Mouse (Mus musculus) intestine, postnatal 0 days (tissue): ENCODE measurements around the gene Hoxa7. TPM values are rescaled to one million over a fixed set of nuclear protein-coding genes. Genes with fewer than 3 reads are reported as not detected.

Experiments
- ATAC-seq: fragments of 200-750 bp; cut with Nextera tagmentation; 2 replicates; pipeline ENCODE4 v1.8.0; 2017; ENCODE audit warnings: mild to moderate bottlenecking, moderate TSS enrichment, moderate library complexity
- H3K27ac ChIP-seq: fragments of 300-500 bp; sonication (generic); 2 replicates; pipeline ENCODE4 v1.5.1; 2014; ENCODE audit warnings: mild to moderate bottlenecking, low read depth, low read length, moderate library complexity
- H3K27me3 ChIP-seq: fragments of 300-500 bp; sonication (generic); replicated peaks from 2 replicates; pipeline ENCODE4 v1.6.1; 2014; ENCODE audit warnings: low read length, mixed read lengths; ENCODE audit not compliant: control insufficient read depth, insufficient read depth
- H3K36me3 ChIP-seq: fragments of 300-500 bp; sonication (generic); 2 replicates; pipeline ENCODE4 v1.6.1; 2014; ENCODE audit warnings: mild to moderate bottlenecking, moderate library complexity; ENCODE audit not compliant: control insufficient read depth, insufficient read depth
- H3K4me1 ChIP-seq: fragments of 300-500 bp; sonication (generic); replicated peaks from 2 replicates; pipeline ENCODE4 v1.6.1; 2014; ENCODE audit warnings: antibody characterized with exemption, low read length, mixed read lengths; ENCODE audit not compliant: control insufficient read depth, insufficient read depth
- H3K4me2 ChIP-seq: fragments of 300-500 bp; sonication (generic); replicated peaks from 2 replicates; pipeline ENCODE4 v1.6.1; 2014; ENCODE audit warnings: low read depth, mild to moderate bottlenecking, moderate library complexity
- H3K4me3 ChIP-seq: fragments of 300-500 bp; sonication (generic); 2 replicates; pipeline ENCODE4 v1.5.1; 2014; ENCODE audit warnings: low read depth, low read length
- H3K9ac ChIP-seq: fragments of 300-500 bp; sonication (generic); 2 replicates; pipeline ENCODE4 v1.6.1; 2014; ENCODE audit warnings: mild to moderate bottlenecking, low read depth, low read length
- H3K9me3 ChIP-seq: fragments of 300-500 bp; sonication (generic); 2 replicates; pipeline ENCODE4 v1.6.1; 2016; ENCODE audit warnings: mixed run types; ENCODE audit not compliant: control insufficient read depth
- CTCF ChIP-seq: sonication (generic); IDR thresholded peaks from 2 replicates; pipeline ENCODE4 v1.5.1; 2016; ENCODE audit warnings: low read depth, mild to moderate bottlenecking, control low read depth, antibody characterized with exemption, moderate library complexity
- WGBS: fragments of 180-500 bp; shearing (Covaris S2); extraction: QIAGEN DNeasy Blood & Tissue Kit; methylation state at CpG from one replicate; pipeline ENCODE4 v1.1.7; 2014; 5-methylcytosine and 5-hydroxymethylcytosine counted together
- polyA plus RNA-seq: library from polyadenylated mRNA; unstranded; fragments of >200 nt; fragmentation: Nextera tagmentation; extraction: Ambion mirVana; gene quantifications from 2 replicates; pipeline ENCODE4 v1.2.1, GENCODE M21; 2015

Gene Hoxa7
- polyA plus RNA-seq, 1 experiment from 2014 or later: 6.2 TPM

DNA sequence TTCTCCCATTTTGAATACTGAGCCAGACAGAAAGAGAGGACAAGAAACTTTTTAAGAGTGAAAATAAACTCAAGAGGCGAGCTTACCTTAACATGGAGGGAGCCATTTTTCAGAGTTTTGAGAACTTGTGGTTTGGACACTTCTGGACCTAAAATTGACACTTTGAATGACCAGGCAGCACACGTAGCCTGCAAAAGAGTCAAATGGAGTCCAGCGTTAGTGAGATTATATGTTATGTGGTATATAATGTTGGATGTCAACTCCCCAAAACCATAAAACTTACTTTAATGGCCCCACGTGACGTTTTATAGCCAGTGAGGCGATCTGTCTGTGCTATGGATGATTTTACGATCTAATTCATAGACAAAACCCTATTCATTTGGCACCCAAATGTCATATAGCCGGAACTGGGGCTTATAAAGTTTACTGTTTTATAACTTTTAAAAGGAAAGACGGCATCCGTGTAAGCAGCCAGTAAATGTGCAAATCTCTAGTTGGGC lies 20.9 kb downstream of the Hoxa7 start:
- Histone ChIP-seq H3K9me3 (no peaks in the 10 kb centered on the region), H3K9ac (peak overlapping the region; percentile 35; the same call in 1 of the 2 replicates), H3K4me3 (peak overlapping the region; percentile 29), H3K4me2 (peak overlapping the region; percentile 60), H3K27ac (peak overlapping the region; percentile 61), H3K36me3 (no peaks in the 10 kb centered on the region), H3K4me1 (no peaks in the 10 kb centered on the region), H3K27me3 (peaks cover 24% of the 10 kb centered on the region; the same call in 1 of the 2 replicates)
- peak; percentile 45 for ATAC-seq
- WGBS: 17% methylated on average over 10 of the region's 10 CpGs
- no peak for TF ChIP-seq CTCF

DNA sequence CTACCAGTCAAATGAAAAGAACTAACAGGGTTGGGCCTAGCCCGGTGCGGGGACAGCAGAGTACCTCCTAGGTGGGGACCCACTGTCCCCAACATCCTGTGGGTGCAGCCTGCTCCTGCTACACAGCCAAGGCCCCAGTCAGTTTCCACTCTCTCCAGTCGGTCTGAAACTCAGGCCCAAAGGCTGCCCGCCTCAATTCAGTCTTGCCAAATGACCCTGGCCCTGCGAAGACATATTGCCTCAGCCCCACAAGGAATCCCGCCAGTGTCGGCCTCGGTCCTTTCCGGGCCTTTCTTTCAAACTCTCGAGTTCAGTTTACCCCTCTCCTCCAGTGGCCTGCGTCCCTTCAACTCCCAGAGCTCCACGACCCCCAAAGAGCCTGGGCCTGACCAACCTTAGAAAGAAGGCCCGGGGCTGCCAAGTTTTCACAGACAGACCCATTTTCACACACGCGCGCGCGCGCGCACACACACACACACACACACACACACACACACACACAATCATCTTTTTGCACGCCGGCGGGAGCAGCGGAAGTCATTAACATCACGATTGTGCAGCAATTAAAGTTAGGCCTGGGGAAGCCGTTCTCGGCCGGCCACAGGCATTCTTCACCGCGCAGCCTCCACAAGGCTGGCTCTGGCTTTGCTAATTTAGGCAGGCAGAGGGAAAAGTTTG lies 21.4 kb downstream of the Hoxa7 start:
- Histone ChIP-seq H3K27me3 (peaks cover 18% of the 10 kb centered on the region; the same call in 1 of the 2 replicates), H3K4me1 (no peaks in the 10 kb centered on the region), H3K9ac (peak overlapping the region; percentile 35; the same call in 1 of the 2 replicates), H3K9me3 (no peaks in the 10 kb centered on the region), H3K4me2 (peak overlapping the region; percentile 60), H3K36me3 (no peaks in the 10 kb centered on the region), H3K4me3 (peak overlapping the region; percentile 29), H3K27ac (peak overlapping the region; percentile 61)
- TF ChIP-seq CTCF: no peak
- peak; percentile 55 for ATAC-seq
- WGBS: 16% methylated on average over 30 of the region's 30 CpGs

- no peak overlapping the region for H3K9ac ChIP-seq
These were observed 24.4 kb downstream of the Hoxa7 start for GRCm38 (mm10) chr6:52197271-52197670.

GRCm38 (mm10) chr6:52196811-52197210 lies 24.8 kb downstream of the Hoxa7 start:
- H3K4me3 ChIP-seq: no peak overlapping the region

More at GRCm38 (mm10) chr6:52197271-52197670, 24.4 kb downstream of the Hoxa7 start:
- ATAC-seq: 0 out of 2 replicates have a peak, but pooled peaks have one; percentile 34
- peak; percentile 74 for TF ChIP-seq CTCF
- 0 out of 2 replicates have a peak, but pooled peaks cover under 1% of the 10 kb centered on the region for H3K27me3 ChIP-seq
- H3K9me3 ChIP-seq: no peaks in the 10 kb centered on the region
- H3K4me1 ChIP-seq: no peaks in the 10 kb centered on the region; the same call in 1 of the 2 replicates
- no peak overlapping the region for H3K4me3 ChIP-seq
- 13% methylated on average over 10 of the region's 10 CpGs for WGBS
- no peak overlapping the region for H3K27ac ChIP-seq
- H3K36me3 ChIP-seq: no peaks in the 10 kb centered on the region
- H3K4me2 ChIP-seq: peak overlapping the region; percentile 33; the same call in 1 of the 2 replicates

GRCm38 (mm10) chr6:52194690-52195089 lies 27.0 kb downstream of the Hoxa7 start:
- Histone ChIP-seq H3K27ac (no peak overlapping the region), H3K9me3 (no peaks in the 10 kb centered on the region), H3K27me3 (no peaks in the 10 kb centered on the region), H3K9ac (no peak overlapping the region), H3K4me2 (peak overlapping the region; percentile 1; the same call in 1 of the 2 replicates), H3K4me3 (no peak overlapping the region), H3K4me1 (peaks cover 6% of the 10 kb centered on the region; the same call in 1 of the 2 replicates), H3K36me3 (no peaks in the 10 kb centered on the region)
- no peak for TF ChIP-seq CTCF
- 19% methylated on average over 10 of the region's 10 CpGs for WGBS
- no peak for ATAC-seq

More at GRCm38 (mm10) chr6:52196811-52197210, 24.8 kb downstream of the Hoxa7 start:
- TF ChIP-seq CTCF: no peak
- H3K27ac ChIP-seq: no peak overlapping the region
- 27% methylated on average over 9 of the region's 9 CpGs for WGBS
- ATAC-seq: no peak
- no peaks in the 10 kb centered on the region for H3K9me3 ChIP-seq
- no peaks in the 10 kb centered on the region for H3K36me3 ChIP-seq
- H3K4me2 ChIP-seq: peak overlapping the region; percentile 33; the same call in 1 of the 2 replicates
- no peaks in the 10 kb centered on the region for H3K27me3 ChIP-seq
- no peaks in the 10 kb centered on the region; the same call in 1 of the 2 replicates for H3K4me1 ChIP-seq
- no peak overlapping the region for H3K9ac ChIP-seq

GRCm38 (mm10) chr6:52191860-52192550 lies 29.6 kb downstream of the Hoxa7 start:
- 2% methylated on average over 31 of the region's 55 CpGs for WGBS
- H3K4me1 ChIP-seq: peaks cover 11% of the 10 kb centered on the region; the same call in 1 of the 2 replicates

More at GRCm38 (mm10) chr6:52191860-52192550, 29.6 kb downstream of the Hoxa7 start:
- H3K4me2 ChIP-seq: peak overlapping the region; percentile 96
- H3K9me3 ChIP-seq: no peaks in the 10 kb centered on the region
- H3K27me3 ChIP-seq: no peaks in the 10 kb centered on the region
- peak; percentile 82 for ATAC-seq
- peak overlapping the region; percentile 66 for H3K9ac ChIP-seq
- no peaks in the 10 kb centered on the region for H3K36me3 ChIP-seq
- peak overlapping the region; percentile 68 for H3K4me3 ChIP-seq
- peak overlapping the region; percentile 77 for H3K27ac ChIP-seq
- TF ChIP-seq CTCF: no peak
